ENCODE assay signal across 8 mouse cellular contexts in genomic region chr9:87843898-87844297, GRCm38 (mm10).
DNase-seq lines count a peak whose midpoint lies in the region; ATAC-seq and TF ChIP-seq lines count a peak whose summit lies in the region.

No protein-coding gene starts in this region.

- peak; percentile 5 for DNase-seq in layer of hippocampus, adult 9-11 months
- no peak for DNase-seq in layer of hippocampus, postnatal 36 days
- peak; percentile 67 to 73 for DNase-seq in cerebellum, adult 18-20 months
- peak; percentile 36 for DNase-seq in forebrain, postnatal 0 days
- DNase-seq in kidney, postnatal 25 days = peak; percentile 28 to 39
- no peak for DNase-seq in spleen, postnatal 10 days (ENCODE audit: low spot score in 2 of 2)
- DNase-seq in left cerebral cortex, adult 8-10 months (ENCODE audit: low spot score in 2 of 2) = no peak

- H3K27ac ChIP-seq in forebrain, postnatal 0 days (ENCODE audit: low read depth, low read length) = no peak overlapping the region

- 34% methylated on average over 6 of the region's 6 CpGs for whole genome bisulfite sequencing in forebrain, postnatal 0 days

- no peak overlapping the region for H3K9ac ChIP-seq in forebrain, postnatal 0 days

- no peak overlapping the region for H3K4me3 ChIP-seq in forebrain, postnatal 0 days (ENCODE audit: low read depth, low read length)

- H3K4me1 ChIP-seq in forebrain, postnatal 0 days (ENCODE audit: insufficient read depth) = no peaks in the 10 kb centered on the region

- no peaks in the 10 kb centered on the region for H3K9me3 ChIP-seq in forebrain, postnatal 0 days (ENCODE audit: low read length)

- TF ChIP-seq CTCF in forebrain, postnatal 0 days (IDR thresholded peaks at IDR 0.05; ENCODE audit: low read depth) = no peak

- ATAC-seq in forebrain, postnatal 0 days = no peak
- ATAC-seq in erythroid progenitor cell, adult 5-6 weeks (replicated peaks; ENCODE audit: low FRiP score, poor library complexity, severe bottlenecking) = no peak

- H3K4me2 ChIP-seq in forebrain, postnatal 0 days (ENCODE audit: low read depth) = no peak overlapping the region

- no peaks in the 10 kb centered on the region for H3K36me3 ChIP-seq in forebrain, postnatal 0 days (ENCODE audit: insufficient read depth)

- H3K27me3 ChIP-seq in forebrain, postnatal 0 days (ENCODE audit: insufficient read depth, low read length) = no peaks in the 10 kb centered on the region

Comparison
In these comparisons a context has a peak if more than half of its experiments do, and no peak if none do; other contexts are left out.
1. DNase-seq: peak in layer of hippocampus, adult 9-11 months (single experiment), cerebellum, adult 18-20 months (2 of 2), forebrain, postnatal 0 days (single experiment) and kidney, postnatal 25 days (2 of 2); none in layer of hippocampus, postnatal 36 days (0 of 2), spleen, postnatal 10 days (0 of 2) and left cerebral cortex, adult 8-10 months (0 of 2).